Mouse (Mus musculus) CH12.LX (cell line): ENCODE measurements around the gene Cib2. TPM values are rescaled to one million over a fixed set of nuclear protein-coding genes. Genes with fewer than 3 reads are reported as not detected.

Experiments
- DNase-seq: peaks from one replicate; pipeline ENCODE4 v3.0.0-alpha.2; 2013; ENCODE audit errors: extremely low read depth
- H3K27ac ChIP-seq: 2 replicates; pipeline ENCODE4 v1.5.1; 2012; ENCODE audit warnings: low read depth, mild to moderate bottlenecking, control low read depth, moderate library complexity; ENCODE audit not compliant: insufficient read depth
- H3K27me3 ChIP-seq: replicated peaks from 2 replicates; pipeline ENCODE3; 2012; ENCODE audit warnings: inconsistent platforms
- H3K36me3 ChIP-seq, 2 experiments: replicated peaks in 1 of 2; 2 replicates each; pipeline versions ENCODE3 to v1.6.1; 2012; ENCODE audit warnings: inconsistent platforms in 1 of 2, low read length in 1 of 2, mild to moderate bottlenecking in 1 of 2, mixed read lengths in 1 of 2, moderate library complexity in 1 of 2; ENCODE audit not compliant: control insufficient read depth in 1 of 2, insufficient read depth in 1 of 2
- H3K4me1 ChIP-seq, 2 experiments: 2 replicates each; pipeline ENCODE4 v1.6.1; 2012; ENCODE audit warnings: inconsistent platforms in 1 of 2, moderate library complexity in 1 of 2; ENCODE audit not compliant: insufficient read depth in 2 of 2, control insufficient read depth in 1 of 2
- H3K4me2 ChIP-seq: 2 replicates; pipeline ENCODE4 v1.6.1; 2012; ENCODE audit warnings: low read depth, mild to moderate bottlenecking, control low read depth; ENCODE audit not compliant: poor library complexity, insufficient read depth, severe bottlenecking
- H3K4me3 ChIP-seq, 3 experiments: fragments of 150-350 bp in 1 of 3; sonication (generic) in 1 of 3; replicated peaks in 1 of 3; 2 replicates each; pipeline versions ENCODE3 to v1.5.1; 2011 to 2012; ENCODE audit warnings: low read depth in 2 of 3, low read length in 2 of 3, mild to moderate bottlenecking in 2 of 3, moderate library complexity in 2 of 3, control low read depth in 1 of 3, improper control_type of control experiment in 1 of 3, inconsistent platforms in 1 of 3, mixed read lengths in 1 of 3; ENCODE audit not compliant: poor library complexity in 1 of 3
- H3K79me2 ChIP-seq: replicated peaks from 2 replicates; pipeline ENCODE4 v1.6.1; 2012; ENCODE audit warnings: mild to moderate bottlenecking, moderate library complexity; ENCODE audit not compliant: control insufficient read depth, poor library complexity, insufficient read depth, severe bottlenecking; ENCODE audit errors: extremely low read depth
- H3K9ac ChIP-seq: 2 replicates; pipeline ENCODE4 v1.6.1; 2012; ENCODE audit warnings: low read depth, mild to moderate bottlenecking, control low read depth, moderate library complexity; ENCODE audit not compliant: insufficient read depth
- H3K9me3 ChIP-seq: replicated peaks from 2 replicates; pipeline ENCODE3; 2012; ENCODE audit warnings: low read length, inconsistent platforms, mixed read lengths
- CHD1 ChIP-seq: IDR thresholded peaks from 2 replicates; pipeline ENCODE4 v1.6.1; 2012; ENCODE audit warnings: low read depth, low read length, improper control_type of control experiment, inconsistent platforms
- E2F4 ChIP-seq: IDR thresholded peaks from 2 replicates; pipeline ENCODE4 v1.6.1; 2011; ENCODE audit warnings: low read depth, low read length, improper control_type of control experiment; ENCODE audit not compliant: insufficient replicate concordance
- ETS1 ChIP-seq: conservative IDR thresholded peaks from 2 replicates; pipeline ENCODE4 v1.6.1; 2012; ENCODE audit warnings: low read depth, mild to moderate bottlenecking, inconsistent platforms, low read length, improper control_type of control experiment, moderate library complexity
- HCFC1 ChIP-seq: IDR thresholded peaks from 2 replicates; pipeline ENCODE4 v1.6.1; 2012; ENCODE audit warnings: low read depth, mild to moderate bottlenecking, inconsistent platforms, low read length, improper control_type of control experiment
- IRF4 ChIP-seq: IDR thresholded peaks from 2 replicates; pipeline ENCODE4 v1.6.1; 2014; ENCODE audit warnings: low read depth, mild to moderate bottlenecking, inconsistent platforms, low read length, improper control_type of control experiment
- JUND ChIP-seq: conservative IDR thresholded peaks from 2 replicates; pipeline ENCODE4 v1.6.1; 2011; ENCODE audit warnings: low read depth, low read length, improper control_type of control experiment
- KAT2A ChIP-seq: IDR thresholded peaks from 2 replicates; pipeline ENCODE4 v1.6.1; 2012; ENCODE audit warnings: low read length, improper control_type of control experiment, inconsistent platforms; ENCODE audit not compliant: insufficient replicate concordance
- MAX ChIP-seq: IDR thresholded peaks from 2 replicates; pipeline ENCODE4 v1.6.1; 2011; ENCODE audit warnings: low read length, improper control_type of control experiment
- MAZ ChIP-seq: IDR thresholded peaks from 2 replicates; pipeline ENCODE4 v1.6.1; 2012; ENCODE audit warnings: low read depth, mild to moderate bottlenecking, inconsistent platforms, low read length, improper control_type of control experiment, moderate library complexity
- MYC ChIP-seq: IDR thresholded peaks from 2 replicates; pipeline ENCODE4 v1.6.1; 2011; ENCODE audit warnings: low read depth, mild to moderate bottlenecking, improper control_type of control experiment, low read length
- NELFE ChIP-seq: IDR thresholded peaks from 2 replicates; pipeline ENCODE4 v1.6.1; 2011; ENCODE audit warnings: low read depth, low read length, improper control_type of control experiment
- NRF1 ChIP-seq: IDR thresholded peaks from 2 replicates; pipeline ENCODE4 v1.6.1; 2014; ENCODE audit warnings: low read depth, mild to moderate bottlenecking, inconsistent platforms, low read length, improper control_type of control experiment, moderate library complexity
- PAX5 ChIP-seq: IDR thresholded peaks from 2 replicates; pipeline ENCODE4 v1.6.1; 2012; ENCODE audit warnings: low read length, inconsistent platforms, mixed read lengths
- POLR2A ChIP-seq: IDR thresholded peaks from 2 replicates; pipeline ENCODE4 v1.6.1; 2011; ENCODE audit warnings: low read depth, mild to moderate bottlenecking, improper control_type of control experiment, low read length
- RCOR1 ChIP-seq: conservative IDR thresholded peaks from 2 replicates; pipeline ENCODE4 v1.6.1; 2012; ENCODE audit warnings: low read depth, mild to moderate bottlenecking, inconsistent platforms, low read length, improper control_type of control experiment
- SIN3A ChIP-seq: IDR thresholded peaks from 2 replicates; pipeline ENCODE4 v1.6.1; 2012; ENCODE audit warnings: low read length, improper control_type of control experiment, inconsistent platforms
- SMC3 ChIP-seq: IDR thresholded peaks from 2 replicates; pipeline ENCODE4 v1.6.1; 2011; ENCODE audit warnings: low read depth, low read length, improper control_type of control experiment
- TBP ChIP-seq: conservative IDR thresholded peaks from 2 replicates; pipeline ENCODE4 v1.6.1; 2011; ENCODE audit warnings: low read depth, low read length, improper control_type of control experiment
- UBTF ChIP-seq: IDR thresholded peaks from 2 replicates; pipeline ENCODE4 v1.6.1; 2012; ENCODE audit warnings: low read depth, mild to moderate bottlenecking, inconsistent platforms, low read length, improper control_type of control experiment, moderate library complexity
- USF1 ChIP-seq: IDR thresholded peaks from 2 replicates; pipeline ENCODE4 v1.6.1; 2014; ENCODE audit warnings: low read depth, mild to moderate bottlenecking, inconsistent platforms, low read length, improper control_type of control experiment
- ZC3H11A ChIP-seq: IDR thresholded peaks from 2 replicates; pipeline ENCODE4 v1.6.1; 2012; ENCODE audit warnings: low read depth, mild to moderate bottlenecking, inconsistent platforms, low read length, improper control_type of control experiment
- ZKSCAN1 ChIP-seq: IDR thresholded peaks from 2 replicates; pipeline ENCODE4 v1.6.1; 2012; ENCODE audit warnings: low read depth, inconsistent platforms, low read length, improper control_type of control experiment, borderline replicate concordance
- ZMIZ1 ChIP-seq: IDR thresholded peaks from 2 replicates; pipeline ENCODE4 v1.6.1; 2012; ENCODE audit warnings: low read depth, mild to moderate bottlenecking, inconsistent platforms, low read length, improper control_type of control experiment
- ZNF384 ChIP-seq: IDR thresholded peaks from 2 replicates; pipeline ENCODE4 v1.6.1; 2012; ENCODE audit warnings: low read depth, low read length, improper control_type of control experiment, inconsistent platforms
- dilution Hi-C: fragments of 300-500 bp; cut with MboI; formaldehyde crosslinking; loops from 2 replicates; pipeline ENCODE4 v1.14.3; 2020; ENCODE audit warnings: low sequenced_read_pairs; ENCODE audit not compliant: extremely low pct_unique_long_range_greater_than_20kb, extremely low pct_ligation_motif_present
- in situ Hi-C: fragments of 300-500 bp; cut with MboI; formaldehyde crosslinking; loops from 3 replicates; pipeline ENCODE4 v1.14.3; 2019; ENCODE audit warnings: low sequenced_read_pairs, low pct_ligation_motif_present, low pct_unique_long_range_greater_than_20kb, mixed read lengths
- polyA plus RNA-seq: library from polyadenylated mRNA; unstranded; fragments of >175 nt; gene quantifications from 2 replicates; pipeline ENCODE4 v1.2.1, GENCODE M21; 2012; ENCODE audit warnings: low read depth; ENCODE audit not compliant: insufficient read length
- total RNA-seq, 2 experiments: library from RNA; depleted of rRNA; stranded (reverse); fragments of 300-350 nt in 1 of 2; fragments of >200 nt in 1 of 2; gene quantifications; 2 replicates each; pipeline ENCODE4 v1.2.3; 2012 to 2014

Gene Cib2
- total and polyA plus RNA-seq, 3 experiments = 2.1 to 3.5 (median 3.4) TPM

GRCm38 (mm10) chr9:54500832-54501452 is 59.1 kb downstream of the Cib2 start:
- Histone ChIP-seq H3K4me2 (peak overlapping the region; percentile 8), H3K4me3 (peak overlapping the region; percentile 59 to 94 (median 82)), H3K4me1 (peaks cover 3 to 28% of the 10 kb centered on the region in 2 experiments)
- TF ChIP-seq KAT2A (no peak), SMC3 (no peak), RCOR1 (0 out of 2 replicates have a peak, but pooled peaks have one; percentile 52), ZMIZ1 (0 out of 2 replicates have a peak, but pooled peaks have one; percentile 27), ETS1 (no peak; the same call in 1 of the 2 replicates), POLR2A (no peak), PAX5 (no peak), ZKSCAN1 (no peak), SIN3A (peak; percentile 83), NRF1 (no peak), MYC (no peak), CHD1 (peak; percentile 75; the same call in 1 of the 2 replicates), USF1 (no peak), JUND (no peak), ZC3H11A (no peak), ZNF384 (peak; percentile 27; the same call in 1 of the 2 replicates), NELFE (peak; percentile 33; the same call in 1 of the 2 replicates), TBP (no peak), IRF4 (peak; percentile 37; the same call in 1 of the 2 replicates), UBTF (peak; percentile 80; the same call in 1 of the 2 replicates), HCFC1 (peak; percentile 12; the same call in 1 of the 2 replicates), MAX (0 out of 2 replicates have a peak, but pooled peaks have one; percentile 48), MAZ (0 out of 2 replicates have a peak, but pooled peaks have one; percentile 35), E2F4 (no peak)
- TF ChIP-seq, all 38 proteins: peak for 11
- Histone ChIP-seq H3K27ac (peak overlapping the region; percentile 59), H3K9me3 (no peaks in the 10 kb centered on the region), H3K9ac (peak overlapping the region; percentile 86), H3K79me2 (peaks cover 14% of the 10 kb centered on the region), H3K36me3 (peaks cover 0 to 3% of the 10 kb centered on the region in 2 experiments), H3K27me3 (no peaks in the 10 kb centered on the region)
- dilution Hi-C loops (no loop called here), in situ Hi-C loops (no loop called here)
- peak; percentile 44 for DNase-seq
